Mouse (Mus musculus): ENCODE results near the gene Plpp7. TPM values are rescaled to one million over a fixed set of nuclear protein-coding genes. Genes with fewer than 3 reads are reported as not detected.

The Plpp7 gene
- polyA plus RNA-seq, 1 experiment from 2014 or later: 2.0 TPM

DNA sequence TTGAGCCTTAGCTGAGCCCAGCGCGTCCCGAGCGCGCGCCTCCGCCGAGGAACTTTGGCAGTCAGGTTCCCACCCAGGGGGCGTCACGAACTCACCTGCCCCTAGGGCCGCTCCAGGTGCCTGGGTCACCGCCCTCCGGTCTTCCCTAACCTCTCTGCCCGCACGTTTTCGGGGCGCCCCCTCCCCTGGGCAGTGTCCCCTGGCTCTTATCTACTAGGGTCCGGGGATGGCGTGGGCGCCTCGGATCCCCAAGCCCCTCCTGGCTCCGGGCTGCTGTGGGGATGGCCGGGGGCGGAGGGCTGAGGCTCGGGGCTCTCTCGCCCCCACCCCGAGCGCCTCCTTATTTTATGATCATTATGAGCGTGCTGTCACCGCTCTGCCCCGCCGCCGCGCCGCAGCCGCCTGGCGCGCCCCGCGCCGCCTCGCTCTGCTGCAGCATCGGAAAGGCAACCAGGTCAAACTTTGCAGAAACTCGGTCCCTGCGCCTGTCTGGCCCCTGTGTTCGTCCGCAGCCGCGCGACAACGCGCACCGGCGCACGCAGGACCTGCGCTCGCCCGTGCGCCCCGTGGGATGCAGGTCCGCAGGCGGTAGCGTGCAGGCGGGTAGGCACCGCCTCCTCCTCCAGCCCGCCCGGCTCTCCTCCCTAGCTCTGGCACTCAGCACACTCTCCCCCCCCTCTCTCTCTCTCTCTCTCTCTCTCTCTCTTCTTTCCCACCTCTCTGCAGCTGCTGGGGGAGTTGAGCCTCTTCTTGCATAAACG is 11.0 kb upstream of the Plpp7 start, which contains the start of gene Fam78a:
TSS of gene Fam78a (minus strand) at position 747 of the 761 bp plus-strand sequence.
- under 1% methylated on average over 66 of the region's 68 CpGs for WGBS (ENCODE audit: insufficient replicate concordance)
- H3K4me2 ChIP-seq: peak within 1 kb of the TSS; percentile 100
- peak within 1 kb of the TSS; percentile 94 for H3K9ac ChIP-seq
- H3K27ac ChIP-seq: peak within 1 kb of the TSS; percentile 98
- ATAC-seq (ENCODE audit: low read depth): peak; percentile 55
- peaks cover 12% of the 10 kb centered on the region for H3K36me3 ChIP-seq
- H3K4me3 ChIP-seq (replicated peaks): peak within 1 kb of the TSS; percentile 85
- H3K9me3 ChIP-seq (replicated peaks): no peaks in the 10 kb centered on the region
- DNase-seq: peak; percentile 49
- peaks cover 26% of the 10 kb centered on the region for H3K27me3 ChIP-seq
- peaks cover 86% of the 10 kb centered on the region for H3K4me1 ChIP-seq (replicated peaks)

DNA sequence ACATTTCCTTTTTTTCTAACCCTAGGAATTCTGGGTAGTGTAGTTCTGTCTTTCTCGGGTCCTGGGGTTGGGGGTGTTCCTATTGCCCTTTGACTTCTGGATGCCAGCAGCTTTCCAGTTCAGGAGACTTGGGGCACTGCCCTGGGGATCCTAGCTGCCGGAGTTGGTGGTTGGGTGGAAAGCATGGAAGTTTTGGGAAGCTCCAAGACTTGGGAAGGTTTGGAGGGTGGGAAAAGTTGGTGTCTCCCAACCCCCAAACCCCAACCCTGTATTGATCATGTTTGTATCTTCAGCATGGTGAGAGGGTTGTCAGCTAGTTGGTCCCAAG is 10.5 kb upstream of the Plpp7 start:
- H3K27ac ChIP-seq: peak overlapping the region; percentile 98
- no peak for ATAC-seq (ENCODE audit: low read depth)

DNA sequence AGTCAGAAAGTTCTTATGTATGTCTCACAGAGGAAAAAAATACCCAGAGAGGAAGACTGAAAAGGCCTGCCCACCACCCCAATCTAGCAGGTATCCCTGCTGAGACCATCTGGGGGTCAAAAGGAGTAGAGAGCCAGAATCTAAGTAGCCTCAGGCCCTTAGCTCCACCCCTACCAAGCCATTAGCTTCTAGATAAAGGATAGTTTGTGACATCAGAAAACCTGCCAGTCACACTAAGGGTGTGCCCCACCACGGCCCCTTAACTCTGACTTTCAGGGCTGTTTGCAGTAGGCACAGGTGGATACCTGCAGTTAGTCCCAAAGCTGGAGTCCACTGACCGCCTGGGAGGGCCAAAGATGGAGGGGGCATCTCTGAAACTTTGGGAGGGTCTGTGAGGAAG is 10.1 kb upstream of the Plpp7 start:
- Histone ChIP-seq H3K9me3 (replicated peaks) (no peaks in the 10 kb centered on the region), H3K4me3 (replicated peaks) (peak overlapping the region; percentile 85), H3K9ac (peak overlapping the region; percentile 94), H3K4me2 (peak overlapping the region; percentile 100), H3K27me3 (peaks cover 35% of the 10 kb centered on the region), H3K36me3 (peaks cover 3% of the 10 kb centered on the region; the same call in 1 of the 2 replicates), H3K4me1 (replicated peaks) (peaks cover 77% of the 10 kb centered on the region), H3K27ac (peak overlapping the region; percentile 98)
- ATAC-seq (ENCODE audit: low read depth) (peak; percentile 83), DNase-seq (peak; percentile 76)
- WGBS (ENCODE audit: insufficient replicate concordance): 22% methylated on average over 2 of the region's 2 CpGs

More for the DNA sequence above, 10.5 kb upstream of the Plpp7 start:
- peak overlapping the region; percentile 94 for H3K9ac ChIP-seq
- 20% methylated on average over 2 of the region's 2 CpGs for WGBS (ENCODE audit: insufficient replicate concordance)
- peak overlapping the region; percentile 100 for H3K4me2 ChIP-seq
- H3K9me3 ChIP-seq (replicated peaks): no peaks in the 10 kb centered on the region
- peaks cover 7% of the 10 kb centered on the region for H3K36me3 ChIP-seq
- no peak for DNase-seq
- H3K27me3 ChIP-seq: peaks cover 32% of the 10 kb centered on the region
- H3K4me1 ChIP-seq (replicated peaks): peaks cover 81% of the 10 kb centered on the region
- peak overlapping the region; percentile 85 for H3K4me3 ChIP-seq (replicated peaks)

DNA sequence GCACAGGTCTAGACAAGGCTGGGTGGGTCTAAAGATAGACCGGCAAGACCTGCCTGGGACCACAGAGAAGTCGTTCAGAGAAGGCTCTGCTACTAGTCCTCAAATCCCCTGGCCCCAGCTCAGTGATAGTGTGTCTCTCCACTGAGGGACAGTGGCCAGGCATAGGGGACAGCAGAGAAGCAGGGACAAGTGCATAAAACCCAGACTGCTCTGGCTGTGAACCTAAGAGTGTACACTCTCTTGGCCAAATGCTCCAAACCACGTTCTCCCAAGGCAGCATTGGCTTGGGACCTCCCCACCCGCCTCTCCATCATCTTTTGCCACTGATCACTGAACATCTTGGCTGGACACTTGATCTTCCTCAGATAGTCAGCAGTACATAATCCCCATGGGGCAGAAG is 7.7 kb upstream of the Plpp7 start:
- no peak overlapping the region for H3K9ac ChIP-seq
- H3K36me3 ChIP-seq: no peaks in the 10 kb centered on the region
- no peak overlapping the region for H3K4me2 ChIP-seq
- no peak overlapping the region for H3K4me3 ChIP-seq (replicated peaks)
- H3K27me3 ChIP-seq: peaks cover 43% of the 10 kb centered on the region
- H3K27ac ChIP-seq: peak overlapping the region; percentile 40; the same call in 1 of the 2 replicates
- peaks cover 53% of the 10 kb centered on the region for H3K4me1 ChIP-seq (replicated peaks)
- ATAC-seq (ENCODE audit: low read depth) (no peak), DNase-seq (no peak)
- H3K9me3 ChIP-seq (replicated peaks): no peaks in the 10 kb centered on the region
- 63% methylated on average over 4 of the region's 4 CpGs for WGBS (ENCODE audit: insufficient replicate concordance)

DNA sequence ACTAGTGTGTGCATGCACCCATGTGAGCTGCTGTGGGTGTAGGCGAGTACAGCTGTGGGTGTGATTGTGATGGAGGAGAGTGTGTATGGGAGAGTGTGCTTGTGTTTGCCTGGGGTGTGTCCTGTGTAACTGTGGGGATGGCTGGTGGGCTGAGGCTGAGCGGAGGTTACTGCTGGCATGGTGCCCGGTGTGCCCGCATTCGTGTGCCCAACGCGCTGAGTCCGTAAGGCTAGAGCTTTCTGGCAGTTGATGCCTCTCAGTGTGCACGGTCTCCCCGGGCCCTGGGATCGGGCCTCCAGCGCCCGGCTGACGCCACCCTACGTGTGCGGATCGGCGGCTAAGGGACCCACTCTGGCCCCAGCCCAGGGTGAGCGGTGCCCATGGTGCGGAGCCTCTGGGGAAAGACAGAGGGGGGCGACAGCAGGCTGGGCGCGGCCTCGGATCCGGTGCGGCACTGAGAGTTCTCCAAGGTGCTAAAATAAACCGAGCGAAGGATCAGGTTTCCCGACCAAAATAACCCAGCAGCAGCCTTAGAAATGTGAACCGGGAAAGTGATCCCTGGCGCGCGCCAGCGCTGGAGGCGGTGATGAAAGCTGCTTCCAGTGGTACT is 6.9 kb upstream of the Plpp7 start:
- DNase-seq: no peak
- 24% methylated on average over 35 of the region's 35 CpGs for WGBS (ENCODE audit: insufficient replicate concordance)
- ATAC-seq (ENCODE audit: low read depth): no peak

DNA sequence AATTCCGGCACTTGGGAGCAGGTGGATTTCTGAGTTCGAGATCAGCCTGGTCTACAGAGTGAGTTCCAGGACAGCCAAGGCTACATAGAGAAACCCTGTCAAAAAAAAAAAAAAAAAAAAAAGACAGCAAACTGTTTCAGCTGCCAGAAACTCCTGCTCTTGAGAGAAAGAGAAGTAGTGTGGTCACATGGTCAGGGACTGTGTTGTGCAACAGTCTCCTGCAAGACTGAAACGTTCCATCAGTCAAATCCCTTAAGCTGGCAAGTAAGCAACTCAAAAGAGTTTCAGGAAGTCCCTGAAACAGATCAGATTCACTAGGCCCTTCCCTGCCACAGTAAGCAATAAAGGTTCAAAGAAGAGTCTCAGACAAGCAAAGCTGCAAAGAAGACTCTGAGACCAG is 5.7 kb upstream of the Plpp7 start:
- Histone ChIP-seq H3K4me1 (replicated peaks) (peaks cover 55% of the 10 kb centered on the region), H3K27ac (no peak overlapping the region), H3K4me2 (no peak overlapping the region), H3K4me3 (replicated peaks) (no peak overlapping the region), H3K9me3 (replicated peaks) (no peaks in the 10 kb centered on the region), H3K27me3 (peaks cover 43% of the 10 kb centered on the region), H3K36me3 (no peaks in the 10 kb centered on the region), H3K9ac (no peak overlapping the region)
- ATAC-seq (ENCODE audit: low read depth) (no peak), DNase-seq (no peak)
- WGBS (ENCODE audit: insufficient replicate concordance): 50% methylated on average over 3 of the region's 3 CpGs

More for the DNA sequence above, 6.9 kb upstream of the Plpp7 start:
- H3K9ac ChIP-seq: peak overlapping the region; percentile 49
- peaks cover 50% of the 10 kb centered on the region for H3K4me1 ChIP-seq (replicated peaks)
- H3K4me2 ChIP-seq: peak overlapping the region; percentile 36
- H3K27me3 ChIP-seq: peaks cover 43% of the 10 kb centered on the region
- no peak overlapping the region for H3K4me3 ChIP-seq (replicated peaks)
- H3K36me3 ChIP-seq: no peaks in the 10 kb centered on the region
- H3K9me3 ChIP-seq (replicated peaks): no peaks in the 10 kb centered on the region
- no peak overlapping the region for H3K27ac ChIP-seq

DNA sequence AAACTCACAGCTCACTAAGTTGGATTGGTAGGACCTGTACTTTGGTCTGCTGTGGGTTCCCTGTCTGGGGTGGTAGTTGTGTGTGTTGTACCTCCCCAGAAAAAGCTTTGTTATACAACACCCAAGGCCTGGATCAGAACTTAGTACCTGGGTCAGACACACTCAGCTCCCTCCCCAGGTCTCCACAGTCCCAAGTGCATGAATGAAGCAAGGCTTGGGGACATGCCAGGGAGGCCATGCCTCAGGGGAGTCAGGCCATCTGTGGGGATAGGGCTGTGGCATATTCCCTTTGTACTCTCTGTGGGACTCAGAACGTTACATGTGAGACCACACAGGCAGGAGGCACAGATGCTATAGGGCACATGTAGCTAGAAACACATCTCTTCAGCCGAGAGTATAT is 5.2 kb upstream of the Plpp7 start:
- Histone ChIP-seq H3K9ac (no peak overlapping the region), H3K4me1 (replicated peaks) (peaks cover 51% of the 10 kb centered on the region), H3K4me2 (no peak overlapping the region), H3K9me3 (replicated peaks) (no peaks in the 10 kb centered on the region), H3K36me3 (no peaks in the 10 kb centered on the region), H3K27me3 (peaks cover 43% of the 10 kb centered on the region), H3K4me3 (replicated peaks) (no peak overlapping the region), H3K27ac (no peak overlapping the region)
- ATAC-seq (ENCODE audit: low read depth): no peak
- 65% methylated on average over 2 of the region's 2 CpGs for WGBS (ENCODE audit: insufficient replicate concordance)
- no peak for DNase-seq

DNA sequence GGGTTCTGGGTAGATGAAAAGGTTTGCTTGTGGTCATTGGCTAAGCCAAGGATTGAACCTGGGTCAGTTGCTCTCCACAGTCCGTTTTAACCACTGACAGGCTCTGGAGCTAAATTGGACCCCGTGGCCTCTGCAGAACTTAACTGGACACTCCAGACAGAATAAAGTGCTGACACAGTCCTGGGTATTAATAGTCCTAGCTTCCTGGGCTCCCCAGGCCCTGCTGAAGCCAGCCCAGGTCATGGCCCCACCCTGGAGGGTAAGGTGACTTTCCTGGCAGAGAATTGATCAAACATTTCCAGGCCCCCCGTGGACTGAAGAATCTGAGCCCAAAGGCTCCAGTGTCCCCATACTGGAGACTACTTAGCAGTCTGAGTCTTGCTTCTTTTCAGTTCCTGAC is 3.4 kb upstream of the Plpp7 start:
- Histone ChIP-seq H3K4me3 (replicated peaks) (no peak overlapping the region), H3K4me1 (replicated peaks) (peaks cover 51% of the 10 kb centered on the region), H3K27ac (peak overlapping the region; percentile 39; the same call in 1 of the 2 replicates), H3K9ac (no peak overlapping the region), H3K4me2 (no peak overlapping the region), H3K27me3 (peaks cover 40% of the 10 kb centered on the region), H3K9me3 (replicated peaks) (no peaks in the 10 kb centered on the region), H3K36me3 (no peaks in the 10 kb centered on the region)
- DNase-seq: no peak
- ATAC-seq (ENCODE audit: low read depth): no peak
- 59% methylated on average over 3 of the region's 3 CpGs for WGBS (ENCODE audit: insufficient replicate concordance)

DNA sequence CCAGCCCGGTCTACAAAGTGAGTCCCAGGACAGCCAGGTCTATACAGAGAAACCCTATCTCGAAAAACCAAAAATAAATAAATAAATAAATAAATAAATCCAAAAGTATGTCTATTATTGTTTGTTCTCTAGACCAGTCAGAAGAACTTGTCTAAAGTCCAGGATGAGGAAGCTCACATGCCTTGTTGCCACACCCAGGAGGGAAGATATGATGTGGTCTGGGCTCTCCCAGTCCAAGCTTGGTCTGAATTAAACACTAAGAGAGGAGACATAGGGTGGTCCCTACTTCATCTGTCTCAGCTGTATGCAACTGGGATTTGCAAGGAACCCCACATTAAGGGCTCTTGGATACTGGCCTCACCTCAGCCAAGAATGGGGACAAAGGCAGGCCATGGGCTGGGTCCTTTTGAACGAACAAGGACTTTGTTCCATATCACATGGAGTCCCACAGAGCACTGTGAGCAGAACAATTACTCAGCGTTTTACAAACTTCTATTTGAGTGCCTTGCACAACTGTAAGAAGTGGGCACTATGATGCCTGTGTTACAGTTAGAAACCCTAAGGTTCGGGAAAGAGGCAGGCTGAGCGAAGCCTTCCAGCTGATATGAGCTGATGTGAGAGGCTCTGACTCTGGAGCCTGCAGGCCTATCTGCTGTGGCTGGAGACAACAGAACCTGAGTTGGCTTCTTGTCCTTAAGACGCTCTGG is 1.2 kb upstream of the Plpp7 start:
- H3K4me1 ChIP-seq (replicated peaks): peaks cover 50% of the 10 kb centered on the region

DNA sequence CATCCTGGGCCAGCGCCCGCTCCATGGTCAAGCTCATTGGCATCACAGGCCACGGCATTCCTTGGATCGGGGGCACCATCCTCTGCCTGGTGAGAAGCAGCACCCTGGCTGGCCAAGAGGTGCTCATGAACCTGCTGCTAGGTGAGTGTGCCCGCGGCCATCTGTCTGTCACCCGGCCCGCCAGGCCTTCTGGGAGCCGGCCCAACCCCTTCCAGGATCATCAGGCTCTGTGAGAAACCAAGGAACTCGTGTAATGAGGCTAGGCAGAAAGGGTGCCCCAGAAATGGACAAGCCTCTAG is 743 bp downstream of the Plpp7 start:
- Histone ChIP-seq H3K4me2 (peak overlapping the region; percentile 59), H3K36me3 (no peaks in the 10 kb centered on the region), H3K27me3 (no peaks in the 10 kb centered on the region), H3K9me3 (replicated peaks) (no peaks in the 10 kb centered on the region), H3K4me1 (replicated peaks) (peaks cover 54% of the 10 kb centered on the region), H3K27ac (peak overlapping the region; percentile 29), H3K9ac (peak overlapping the region; percentile 61), H3K4me3 (replicated peaks) (peak overlapping the region; percentile 37)
- no peak for DNase-seq
- no peak for ATAC-seq (ENCODE audit: low read depth)
- WGBS (ENCODE audit: insufficient replicate concordance): 80% methylated on average over 10 of the region's 10 CpGs

More for the DNA sequence above, 1.2 kb upstream of the Plpp7 start:
- 0 out of 2 replicates have a peak overlapping the region, but pooled peaks have one; percentile 17 for H3K9ac ChIP-seq
- ATAC-seq (ENCODE audit: low read depth) (peak; percentile 24; the same call in 1 of the 2 replicates), DNase-seq (no peak)
- 64% methylated on average over 7 of the region's 7 CpGs for WGBS (ENCODE audit: insufficient replicate concordance)
- peaks cover 18% of the 10 kb centered on the region for H3K27me3 ChIP-seq
- no peaks in the 10 kb centered on the region for H3K9me3 ChIP-seq (replicated peaks)
- H3K27ac ChIP-seq: peak overlapping the region; percentile 59
- H3K4me3 ChIP-seq (replicated peaks): no peak overlapping the region
- H3K4me2 ChIP-seq: no peak overlapping the region
- H3K36me3 ChIP-seq: no peaks in the 10 kb centered on the region

DNA sequence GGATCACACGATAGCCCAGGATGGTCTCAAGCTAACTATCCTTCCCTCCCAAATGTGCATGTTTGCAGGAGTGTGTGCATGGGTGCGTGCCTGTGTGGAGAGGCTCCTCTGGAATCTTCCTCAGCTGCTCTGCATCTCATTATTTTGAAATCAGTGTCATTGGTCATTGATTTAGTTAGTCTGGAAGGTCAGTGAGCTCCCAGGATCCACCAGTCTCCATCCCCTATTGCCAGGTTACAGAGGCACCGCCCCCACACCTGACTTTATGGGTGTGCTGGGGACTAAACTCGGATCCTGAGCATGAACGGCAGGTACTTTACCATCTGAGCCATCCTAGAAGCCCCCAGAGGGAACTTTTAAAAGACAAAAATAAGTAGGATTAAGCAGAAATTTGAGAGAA is 7.6 kb downstream of the Plpp7 start:
- Histone ChIP-seq H3K9ac (no peak overlapping the region), H3K4me2 (no peak overlapping the region), H3K36me3 (no peaks in the 10 kb centered on the region), H3K4me3 (replicated peaks) (no peak overlapping the region), H3K27ac (no peak overlapping the region), H3K4me1 (replicated peaks) (peaks cover 52% of the 10 kb centered on the region), H3K27me3 (no peaks in the 10 kb centered on the region), H3K9me3 (replicated peaks) (no peaks in the 10 kb centered on the region)
- no peak for ATAC-seq (ENCODE audit: low read depth)
- 64% methylated on average over 5 of the region's 5 CpGs for WGBS (ENCODE audit: insufficient replicate concordance)
- DNase-seq: no peak

Data from liver, embryonic 13.5 days (tissue).